Mouse (Mus musculus) liver, embryonic 14.5 days (tissue): ENCODE results near the gene Insrr.

Experiments used
- CTCF ChIP-seq: IDR thresholded peaks from 2 replicates; pipeline ENCODE4 v1.5.1; 2016; ENCODE audit warnings: antibody characterized with exemption, low read depth, control low read depth
- EP300 ChIP-seq: IDR thresholded peaks from 2 replicates; pipeline ENCODE4 v1.6.1; 2016; ENCODE audit warnings: antibody characterized with exemption, low read depth

DNA sequence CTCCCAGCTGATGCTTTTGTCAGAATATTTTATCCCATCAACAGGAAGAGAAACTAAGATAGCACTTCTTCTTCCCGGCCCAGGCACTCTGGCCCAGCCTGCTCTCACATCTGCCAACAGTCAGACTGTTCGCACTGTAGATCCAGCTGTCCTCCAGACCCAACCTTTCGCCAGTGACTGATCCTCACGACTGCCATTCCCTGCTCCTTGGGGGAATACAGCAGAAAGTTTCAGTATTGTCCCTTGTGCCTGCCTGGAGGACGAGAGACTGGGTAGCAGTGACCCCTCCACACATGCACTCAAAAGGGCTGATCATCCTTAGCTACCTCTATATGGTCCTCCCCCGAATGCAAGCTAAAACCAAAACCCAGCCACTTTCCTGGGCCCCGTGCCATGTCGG is 59.2 kb downstream of the Insrr start:
- no peak for TF ChIP-seq CTCF
- no peak for TF ChIP-seq EP300
